Mouse (Mus musculus) neural tube, embryonic 14.5 days (tissue): ENCODE results near the gene Prss57. TPM values are rescaled to one million over a fixed set of nuclear protein-coding genes. Genes with fewer than 3 reads are reported as not detected.

Experiments used
- ATAC-seq: fragments of 200-750 bp; cut with Nextera tagmentation; 2 replicates; pipeline ENCODE4 v1.8.0; 2017; ENCODE audit warnings: low read depth, mild to moderate bottlenecking, moderate TSS enrichment, moderate library complexity
- H3K27ac ChIP-seq: fragments of 300-500 bp; sonication (generic); 2 replicates; pipeline ENCODE4 v1.5.1; 2014; ENCODE audit warnings: low read depth, mild to moderate bottlenecking, control low read depth, low read length, moderate library complexity, mixed read lengths
- H3K27me3 ChIP-seq: fragments of 300-500 bp; sonication (generic); 2 replicates; pipeline ENCODE4 v1.6.1; 2014; ENCODE audit warnings: low read length; ENCODE audit not compliant: control insufficient read depth, insufficient read depth
- H3K36me3 ChIP-seq: fragments of 300-500 bp; sonication (generic); 2 replicates; pipeline ENCODE4 v1.6.1; 2014; ENCODE audit warnings: low read length, mixed read lengths; ENCODE audit not compliant: control insufficient read depth, insufficient read depth
- H3K4me1 ChIP-seq: fragments of 300-500 bp; sonication (generic); 2 replicates; pipeline ENCODE4 v1.6.1; 2014; ENCODE audit warnings: low read length; ENCODE audit not compliant: control insufficient read depth, insufficient read depth
- H3K4me2 ChIP-seq: fragments of 300-500 bp; sonication (generic); 2 replicates; pipeline ENCODE4 v1.6.1; 2014; ENCODE audit warnings: mild to moderate bottlenecking, low read depth, low read length, control low read depth
- H3K4me3 ChIP-seq: fragments of 300-500 bp; sonication (generic); 2 replicates; pipeline ENCODE4 v1.5.1; 2014; ENCODE audit warnings: low read depth, low read length, control low read depth, mixed read lengths
- H3K9ac ChIP-seq: fragments of 300-500 bp; sonication (generic); replicated peaks from 2 replicates; pipeline ENCODE4 v1.6.1; 2014; ENCODE audit warnings: low read depth, mild to moderate bottlenecking, control low read depth, low read length, mixed read lengths
- H3K9me3 ChIP-seq: fragments of 300-500 bp; sonication (generic); 2 replicates; pipeline ENCODE4 v1.6.1; 2016; ENCODE audit warnings: low read length; ENCODE audit not compliant: control insufficient read depth
- WGBS: fragments of 180-500 bp; shearing (Covaris S2); extraction: QIAGEN DNeasy Blood & Tissue Kit; methylation state at CpG from one replicate; pipeline ENCODE4 v1.1.7; 2014; 5-methylcytosine and 5-hydroxymethylcytosine counted together
- polyA plus RNA-seq: library from polyadenylated mRNA; unstranded; fragments of >200 nt; fragmentation: Nextera tagmentation; extraction: Ambion mirVana; gene quantifications from 2 replicates; pipeline ENCODE4 v1.2.1, GENCODE M21; 2014

Prss57 gene
- polyA plus RNA-seq, 1 experiment from 2014 or later = not detected

- WGBS = 5% methylated on average over 51 of the region's 51 CpGs
- H3K4me2 ChIP-seq = peak within 1 kb of the TSS; percentile 80
- peak within 1 kb of the TSS; percentile 97 for H3K9ac ChIP-seq
- H3K36me3 ChIP-seq = no peaks in the 10 kb centered on the region
- no peaks in the 10 kb centered on the region for H3K9me3 ChIP-seq
- H3K27ac ChIP-seq = peak within 1 kb of the TSS; percentile 88
- H3K4me1 ChIP-seq = peaks cover 19% of the 10 kb centered on the region
- H3K27me3 ChIP-seq = no peaks in the 10 kb centered on the region; the same call in 1 of the 2 replicates
- H3K4me3 ChIP-seq = peak within 1 kb of the TSS; percentile 85
- ATAC-seq = peak; percentile 73
These were observed 2.4 kb upstream of the Prss57 start, which contains the start of gene Palm for GRCm38 (mm10) chr10:79793051-79793737. Gene Palm (plus strand): TSS chr10:79793572.

GRCm38 (mm10) chr10:79792339-79793040 is 1.7 kb upstream of the Prss57 start:
- Histone ChIP-seq H3K9me3 (no peaks in the 10 kb centered on the region), H3K4me1 (peaks cover 18% of the 10 kb centered on the region), H3K4me2 (no peak overlapping the region), H3K4me3 (no peak overlapping the region), H3K9ac (no peak overlapping the region), H3K36me3 (no peaks in the 10 kb centered on the region), H3K27me3 (no peaks in the 10 kb centered on the region; the same call in 1 of the 2 replicates), H3K27ac (no peak overlapping the region)
- ATAC-seq = no peak
- 87% methylated on average over 5 of the region's 5 CpGs for WGBS

DNA sequence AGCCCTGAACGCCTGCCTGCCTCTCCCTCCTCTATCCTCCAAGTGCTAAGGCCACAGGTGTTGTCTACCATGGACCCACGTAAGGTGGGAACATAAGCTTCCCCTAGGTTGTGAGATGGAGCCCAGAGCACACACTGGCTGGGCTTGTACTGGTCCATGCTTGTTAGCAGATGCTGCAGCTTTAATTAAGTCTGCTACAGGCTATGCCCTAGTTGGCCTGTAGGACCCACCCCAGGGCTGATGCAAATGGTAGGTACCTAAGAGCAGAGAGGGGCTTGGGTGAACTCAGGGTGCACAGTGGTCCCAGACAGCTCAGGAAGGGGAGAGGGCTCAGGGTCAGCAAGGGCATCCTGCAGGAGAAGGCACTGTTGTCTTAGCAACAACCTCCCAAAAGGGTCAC is 1.2 kb downstream of the Prss57 start:
- ATAC-seq = no peak
- H3K4me2 ChIP-seq = no peak overlapping the region
- no peak overlapping the region for H3K27ac ChIP-seq
- H3K9me3 ChIP-seq = no peaks in the 10 kb centered on the region
- H3K4me1 ChIP-seq = peaks cover 3% of the 10 kb centered on the region; the same call in 1 of the 2 replicates
- 63% methylated on average over 2 of the region's 2 CpGs for WGBS
- no peaks in the 10 kb centered on the region; the same call in 1 of the 2 replicates for H3K27me3 ChIP-seq
- no peak overlapping the region for H3K4me3 ChIP-seq
- H3K9ac ChIP-seq = no peak overlapping the region
- no peaks in the 10 kb centered on the region for H3K36me3 ChIP-seq

GRCm38 (mm10) chr10:79788386-79789158 is 2.2 kb downstream of the Prss57 start:
- Histone ChIP-seq H3K27me3 (no peaks in the 10 kb centered on the region; the same call in 1 of the 2 replicates), H3K36me3 (no peaks in the 10 kb centered on the region), H3K4me3 (no peak overlapping the region), H3K27ac (no peak overlapping the region), H3K4me1 (no peaks in the 10 kb centered on the region), H3K9ac (no peak overlapping the region), H3K4me2 (no peak overlapping the region), H3K9me3 (no peaks in the 10 kb centered on the region)
- ATAC-seq = 0 out of 2 replicates have a peak, but pooled peaks have one; percentile 12
- 35% methylated on average over 7 of the region's 7 CpGs for WGBS

DNA sequence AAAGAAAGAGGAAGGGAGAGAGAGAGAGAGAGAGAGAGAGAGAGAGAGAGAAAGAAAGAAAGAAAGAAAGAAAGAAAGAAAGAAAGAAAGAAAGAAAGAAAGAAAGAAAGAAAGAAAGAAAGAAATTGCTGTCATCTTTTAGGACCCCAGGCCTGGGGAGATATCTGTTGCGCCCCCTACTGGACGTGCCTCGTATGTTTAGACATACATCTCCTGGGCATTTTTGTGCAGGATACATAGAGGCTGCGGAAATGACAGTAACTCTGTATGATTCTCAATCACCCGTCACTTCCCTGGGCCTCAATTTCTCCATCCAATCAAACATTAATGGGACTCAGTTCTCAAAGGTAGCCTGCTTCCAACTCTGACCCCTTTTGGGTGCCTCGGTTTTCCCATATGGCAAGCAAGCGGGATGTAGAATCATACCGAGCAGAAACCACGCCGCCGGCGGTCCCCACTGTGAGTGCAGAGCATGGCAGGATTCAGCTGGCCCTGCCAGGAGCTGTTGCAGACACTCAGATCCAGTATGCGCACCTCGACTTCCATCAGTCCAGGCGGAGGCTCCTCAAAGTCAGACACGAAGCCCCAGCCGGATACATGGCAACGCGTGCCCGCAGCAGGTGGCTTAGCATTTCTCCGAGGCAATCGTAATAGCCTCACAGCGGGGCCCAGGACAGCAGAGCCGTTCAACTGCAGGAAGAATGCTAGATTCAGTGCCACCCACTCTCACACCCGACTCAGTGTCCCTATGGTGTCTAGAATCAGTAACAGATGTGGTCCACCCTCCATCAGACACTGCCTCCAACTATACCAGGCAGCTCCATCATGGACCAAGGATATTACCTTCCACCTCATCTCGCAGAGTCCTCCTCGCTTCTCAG is 6.6 kb downstream of the Prss57 start:
- ATAC-seq = no peak
- Histone ChIP-seq H3K27ac (no peak overlapping the region), H3K9me3 (no peaks in the 10 kb centered on the region), H3K4me3 (no peak overlapping the region), H3K36me3 (no peaks in the 10 kb centered on the region), H3K9ac (no peak overlapping the region), H3K4me1 (no peaks in the 10 kb centered on the region), H3K27me3 (peaks cover 2% of the 10 kb centered on the region; the same call in 1 of the 2 replicates), H3K4me2 (no peak overlapping the region)
- 30% methylated on average over 27 of the region's 27 CpGs for WGBS

DNA sequence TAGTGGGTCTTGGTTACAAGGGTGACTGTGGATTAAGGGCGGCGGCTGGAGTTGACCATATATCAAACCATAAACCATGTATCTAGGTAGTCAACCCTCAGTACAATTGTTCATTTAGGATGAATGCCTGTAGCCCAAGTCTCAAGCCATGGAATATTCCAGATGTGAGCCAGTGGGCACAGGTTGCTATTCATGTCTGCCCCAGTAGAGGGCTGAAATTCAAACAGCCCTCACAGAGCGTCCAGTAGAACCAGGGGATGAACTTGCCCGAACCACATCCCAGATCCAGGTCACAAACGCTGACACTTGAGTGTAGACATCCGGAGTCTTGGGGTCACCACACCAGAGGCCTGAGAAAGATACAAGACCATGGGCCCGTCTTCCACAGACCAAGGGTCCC is 7.7 kb downstream of the Prss57 start:
- H3K9me3 ChIP-seq = no peaks in the 10 kb centered on the region
- H3K9ac ChIP-seq = no peak overlapping the region
- H3K27me3 ChIP-seq = peaks cover 2% of the 10 kb centered on the region; the same call in 1 of the 2 replicates
- whole genome bisulfite sequencing = 68% methylated on average over 7 of the region's 7 CpGs
- no peak overlapping the region for H3K4me2 ChIP-seq
- no peaks in the 10 kb centered on the region for H3K4me1 ChIP-seq
- ATAC-seq = no peak
- H3K4me3 ChIP-seq = no peak overlapping the region
- no peaks in the 10 kb centered on the region for H3K36me3 ChIP-seq
- no peak overlapping the region for H3K27ac ChIP-seq

- Histone ChIP-seq H3K27ac (no peak overlapping the region), H3K9me3 (no peaks in the 10 kb centered on the region), H3K4me2 (no peak overlapping the region), H3K4me1 (peaks cover 3% of the 10 kb centered on the region; the same call in 1 of the 2 replicates), H3K4me3 (no peak overlapping the region), H3K27me3 (peaks cover 6% of the 10 kb centered on the region), H3K9ac (no peak overlapping the region), H3K36me3 (no peaks in the 10 kb centered on the region)
- no peak for ATAC-seq
- WGBS = 53% methylated on average over 5 of the region's 5 CpGs
These were observed 8.8 kb downstream of the Prss57 start for GRCm38 (mm10) chr10:79781956-79782355.

GRCm38 (mm10) chr10:79781139-79781538 is 9.6 kb downstream of the Prss57 start:
- Histone ChIP-seq H3K36me3 (no peaks in the 10 kb centered on the region), H3K4me2 (peak overlapping the region; percentile 64), H3K4me1 (peaks cover 3% of the 10 kb centered on the region; the same call in 1 of the 2 replicates), H3K9ac (no peak overlapping the region), H3K4me3 (no peak overlapping the region), H3K27ac (no peak overlapping the region), H3K27me3 (peaks cover 8% of the 10 kb centered on the region), H3K9me3 (no peaks in the 10 kb centered on the region)
- peak; percentile 3; the same call in 1 of the 2 replicates for ATAC-seq
- WGBS = 28% methylated on average over 21 of the region's 21 CpGs
